Mouse (Mus musculus): ENCODE measurements around the gene Tsks. TPM values are rescaled to one million over a fixed set of nuclear protein-coding genes. Genes with fewer than 3 reads are reported as not detected.

Tsks gene
- polyA plus RNA-seq, 1 experiment from 2014 or later, result 0.30 TPM

- peaks cover 58% of the 10 kb centered on the region for H3K36me3 ChIP-seq (replicated peaks)
- no peaks in the 10 kb centered on the region for H3K9me3 ChIP-seq
- H3K27me3 ChIP-seq (replicated peaks; ENCODE audit: low read depth, poor library complexity, severe bottlenecking), result no peaks in the 10 kb centered on the region
- 78% methylated on average over 7 of the region's 7 CpGs for WGBS
- no peak overlapping the region for H3K27ac ChIP-seq (replicated peaks)
- no peak for DNase-seq (ENCODE audit: low spot score)
- H3K4me1 ChIP-seq, result peaks cover 13% of the 10 kb centered on the region
- H3K4me3 ChIP-seq, result no peak overlapping the region
Observed at GRCm38 (mm10) chr7:44965975-44966374, 23.0 kb downstream of the Tsks start.

GRCm38 (mm10) chr7:44966638-44967037 lies 23.6 kb downstream of the Tsks start:
- no peak overlapping the region for H3K27ac ChIP-seq (replicated peaks)
- no peaks in the 10 kb centered on the region for H3K9me3 ChIP-seq
- WGBS, result 81% methylated on average over 15 of the region's 15 CpGs
- H3K36me3 ChIP-seq (replicated peaks), result peaks cover 51% of the 10 kb centered on the region
- H3K27me3 ChIP-seq (replicated peaks; ENCODE audit: low read depth, poor library complexity, severe bottlenecking), result no peaks in the 10 kb centered on the region
- peak overlapping the region; percentile 14; the same call in 1 of the 2 replicates for H3K4me3 ChIP-seq
- peaks cover 20% of the 10 kb centered on the region for H3K4me1 ChIP-seq
- no peak for DNase-seq (ENCODE audit: low spot score)

GRCm38 (mm10) chr7:44970231-44970691 lies 27.3 kb downstream of the Tsks start:
- peaks cover 45% of the 10 kb centered on the region for H3K4me1 ChIP-seq
- DNase-seq (ENCODE audit: low spot score), result peak; percentile 95
- peaks cover 26% of the 10 kb centered on the region for H3K36me3 ChIP-seq (replicated peaks)

GRCm38 (mm10) chr7:44971142-44971541 lies 28.1 kb downstream of the Tsks start:
- 76% methylated on average over 7 of the region's 7 CpGs for WGBS
- peaks cover 48% of the 10 kb centered on the region for H3K4me1 ChIP-seq
- H3K9me3 ChIP-seq, result no peaks in the 10 kb centered on the region
- DNase-seq (ENCODE audit: low spot score), result no peak
- H3K4me3 ChIP-seq, result peak overlapping the region; percentile 63
- H3K36me3 ChIP-seq (replicated peaks), result peaks cover 26% of the 10 kb centered on the region
- peak overlapping the region; percentile 89 for H3K27ac ChIP-seq (replicated peaks)
- H3K27me3 ChIP-seq (replicated peaks; ENCODE audit: low read depth, poor library complexity, severe bottlenecking), result no peaks in the 10 kb centered on the region

More at GRCm38 (mm10) chr7:44970231-44970691, 27.3 kb downstream of the Tsks start:
- Histone ChIP-seq H3K9me3 (no peaks in the 10 kb centered on the region), H3K27me3 (replicated peaks; ENCODE audit: low read depth, poor library complexity, severe bottlenecking) (no peaks in the 10 kb centered on the region), H3K27ac (replicated peaks) (peak overlapping the region; percentile 89), H3K4me3 (peak overlapping the region; percentile 63)
- under 1% methylated on average over 36 of the region's 36 CpGs for WGBS

- H3K9me3 ChIP-seq, result no peaks in the 10 kb centered on the region
- peak overlapping the region; percentile 65 for H3K4me3 ChIP-seq
- H3K27ac ChIP-seq (replicated peaks), result peak overlapping the region; percentile 85
- H3K4me1 ChIP-seq, result peaks cover 48% of the 10 kb centered on the region
- 39% methylated on average over 14 of the region's 14 CpGs for WGBS
- H3K27me3 ChIP-seq (replicated peaks; ENCODE audit: low read depth, poor library complexity, severe bottlenecking), result no peaks in the 10 kb centered on the region
- DNase-seq (ENCODE audit: low spot score), result no peak
- H3K36me3 ChIP-seq (replicated peaks), result peaks cover 36% of the 10 kb centered on the region
Observed at GRCm38 (mm10) chr7:44973415-44974130, 30.6 kb downstream of the Tsks start.

GRCm38 (mm10) chr7:44974383-44975116 lies 31.5 kb downstream of the Tsks start, which contains the start of gene Cpt1c:
Gene Cpt1c, minus strand, starts transcription at chr7:44974851.
- Histone ChIP-seq H3K27ac (replicated peaks) (peak within 1 kb of the TSS; percentile 85), H3K27me3 (replicated peaks; ENCODE audit: low read depth, poor library complexity, severe bottlenecking) (no peaks in the 10 kb centered on the region), H3K4me3 (peak within 1 kb of the TSS; percentile 65), H3K9me3 (no peaks in the 10 kb centered on the region), H3K4me1 (peaks cover 45% of the 10 kb centered on the region), H3K36me3 (replicated peaks) (peaks cover 46% of the 10 kb centered on the region)
- peak; percentile 87 for DNase-seq (ENCODE audit: low spot score)
- WGBS, result 1% methylated on average over 22 of the region's 22 CpGs

DNA sequence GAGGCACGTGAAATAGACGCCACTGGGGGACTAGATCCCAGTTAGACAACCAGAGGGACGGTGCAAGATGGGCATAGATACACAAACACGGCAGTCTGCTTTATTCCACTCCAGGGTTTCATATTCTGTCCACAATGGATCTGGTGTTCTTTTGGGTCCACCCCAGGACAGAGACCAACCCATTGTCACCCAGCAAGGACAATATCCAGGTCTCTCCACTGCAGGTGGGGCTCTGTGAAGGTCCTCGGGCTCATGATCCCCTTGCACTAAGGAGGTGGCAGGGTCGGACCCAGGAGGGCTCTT lies 32.1 kb downstream of the Tsks start:
- H3K27me3 ChIP-seq (replicated peaks; ENCODE audit: low read depth, poor library complexity, severe bottlenecking), result no peaks in the 10 kb centered on the region
- WGBS, result 30% methylated on average over 6 of the region's 6 CpGs
- DNase-seq (ENCODE audit: low spot score), result no peak
- peaks cover 40% of the 10 kb centered on the region for H3K4me1 ChIP-seq
- H3K4me3 ChIP-seq, result peak overlapping the region; percentile 65; the same call in 1 of the 2 replicates
- no peaks in the 10 kb centered on the region for H3K9me3 ChIP-seq
- no peak overlapping the region for H3K27ac ChIP-seq (replicated peaks)
- H3K36me3 ChIP-seq (replicated peaks), result peaks cover 51% of the 10 kb centered on the region

DNA sequence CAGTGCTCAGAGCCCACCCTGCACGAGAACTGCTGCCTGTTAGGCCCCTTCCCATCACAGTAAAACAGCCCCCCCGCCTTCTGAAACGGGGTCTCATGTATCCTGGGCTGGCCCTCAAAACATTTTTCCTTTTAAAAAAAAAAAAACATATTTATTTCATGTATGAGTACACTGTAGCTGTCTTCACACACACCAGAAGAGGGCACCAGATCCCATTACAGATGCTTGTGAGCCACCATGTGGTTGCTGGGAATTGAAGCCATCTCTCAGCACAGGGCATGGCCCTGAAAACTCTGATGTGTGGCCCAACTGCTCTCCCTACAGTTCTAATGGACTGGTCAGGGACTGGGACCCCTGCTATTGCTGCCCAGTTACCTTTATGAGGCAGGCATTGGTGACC lies 35.3 kb downstream of the Tsks start:
- DNase-seq (ENCODE audit: low spot score), result no peak
- Histone ChIP-seq H3K36me3 (replicated peaks) (peaks cover 82% of the 10 kb centered on the region), H3K27me3 (replicated peaks; ENCODE audit: low read depth, poor library complexity, severe bottlenecking) (no peaks in the 10 kb centered on the region), H3K4me3 (no peak overlapping the region), H3K27ac (replicated peaks) (no peak overlapping the region), H3K4me1 (peaks cover 24% of the 10 kb centered on the region), H3K9me3 (no peaks in the 10 kb centered on the region)
- WGBS, result 93% methylated on average over 3 of the region's 3 CpGs

GRCm38 (mm10) chr7:44981539-44981938 lies 38.5 kb downstream of the Tsks start:
- Histone ChIP-seq H3K27ac (replicated peaks) (no peak overlapping the region), H3K4me1 (peaks cover 24% of the 10 kb centered on the region), H3K4me3 (no peak overlapping the region), H3K27me3 (replicated peaks; ENCODE audit: low read depth, poor library complexity, severe bottlenecking) (no peaks in the 10 kb centered on the region), H3K9me3 (no peaks in the 10 kb centered on the region), H3K36me3 (replicated peaks) (peaks cover 82% of the 10 kb centered on the region)
- 95% methylated on average over 8 of the region's 8 CpGs for WGBS
- DNase-seq (ENCODE audit: low spot score), result no peak

GRCm38 (mm10) chr7:44983085-44983484 lies 40.1 kb downstream of the Tsks start:
- H3K36me3 ChIP-seq (replicated peaks), result peaks cover 69% of the 10 kb centered on the region
- DNase-seq (ENCODE audit: low spot score), result peak; percentile 88
- peaks cover 30% of the 10 kb centered on the region for H3K4me1 ChIP-seq
- no peak overlapping the region for H3K27ac ChIP-seq (replicated peaks)
- peak overlapping the region; percentile 75 for H3K4me3 ChIP-seq
- no peaks in the 10 kb centered on the region for H3K27me3 ChIP-seq (replicated peaks; ENCODE audit: low read depth, poor library complexity, severe bottlenecking)
- H3K9me3 ChIP-seq, result no peaks in the 10 kb centered on the region
- WGBS, result 40% methylated on average over 6 of the region's 6 CpGs

DNA sequence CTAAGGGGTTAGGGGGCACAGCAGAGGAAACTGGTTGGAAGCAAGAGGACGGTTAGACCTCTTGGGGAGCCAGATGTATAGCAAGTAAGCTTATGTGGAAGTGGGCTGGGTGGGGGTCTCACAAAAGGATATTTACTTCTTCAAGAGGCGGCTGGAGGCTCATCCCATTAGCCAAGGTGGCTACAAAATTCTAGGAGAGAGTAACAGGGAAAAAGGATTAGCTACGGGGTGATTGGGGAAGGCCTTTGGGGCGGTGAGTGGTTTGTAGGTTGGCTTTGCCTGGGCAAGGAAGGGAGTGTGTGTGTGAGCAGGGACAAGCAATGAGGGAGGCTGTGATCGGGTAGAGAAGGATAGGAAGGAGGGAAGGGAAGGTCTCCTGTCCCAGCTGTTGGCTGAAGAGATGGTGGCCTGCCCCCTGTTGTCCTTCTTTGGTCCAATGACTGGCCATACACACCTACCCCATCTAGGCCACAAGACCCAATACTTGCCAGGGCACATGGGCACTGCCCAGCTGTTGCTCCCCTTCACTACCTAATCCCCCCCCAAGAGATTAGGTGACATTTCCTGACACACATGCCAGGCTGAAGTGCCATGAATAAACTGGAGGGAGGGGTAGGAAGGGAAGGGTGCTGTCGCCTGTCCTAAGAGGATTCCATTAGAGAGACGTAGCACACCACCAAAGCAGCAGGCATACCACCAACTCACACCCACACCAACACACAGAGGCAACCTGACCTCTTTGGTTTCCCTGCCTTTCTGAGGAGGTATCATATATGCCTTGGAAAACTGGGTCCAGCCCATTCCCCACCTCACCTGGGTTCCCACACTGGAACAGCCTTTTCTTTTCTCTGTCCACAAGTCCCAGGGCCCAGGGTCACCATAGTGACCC lies 41.2 kb downstream of the Tsks start:
- DNase-seq (ENCODE audit: low spot score), result no peak
- Histone ChIP-seq H3K9me3 (no peaks in the 10 kb centered on the region), H3K27me3 (replicated peaks; ENCODE audit: low read depth, poor library complexity, severe bottlenecking) (no peaks in the 10 kb centered on the region), H3K27ac (replicated peaks) (0 out of 2 replicates have a peak overlapping the region, but pooled peaks have one; percentile 20), H3K4me1 (peaks cover 38% of the 10 kb centered on the region), H3K4me3 (peak overlapping the region; percentile 75), H3K36me3 (replicated peaks) (peaks cover 68% of the 10 kb centered on the region)
- 81% methylated on average over 7 of the region's 7 CpGs for WGBS

DNA sequence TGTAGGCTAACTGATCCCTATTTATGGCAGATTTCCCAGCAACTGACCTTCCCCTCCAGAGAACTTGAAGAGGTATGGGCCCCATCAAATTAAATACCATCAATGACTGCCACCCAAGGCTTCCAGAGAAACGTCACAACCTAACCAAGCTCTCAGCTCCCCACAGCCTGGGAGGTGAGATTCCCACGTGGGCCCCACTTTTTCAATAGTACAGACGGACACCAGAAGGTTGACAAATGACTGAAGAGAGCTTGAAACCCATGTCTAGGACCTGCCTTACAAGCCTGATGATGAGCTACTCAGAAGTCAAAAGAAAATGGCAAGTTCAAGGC lies 41.8 kb downstream of the Tsks start:
- Histone ChIP-seq H3K27me3 (replicated peaks; ENCODE audit: low read depth, poor library complexity, severe bottlenecking) (no peaks in the 10 kb centered on the region), H3K27ac (replicated peaks) (no peak overlapping the region), H3K9me3 (no peaks in the 10 kb centered on the region), H3K4me1 (peaks cover 39% of the 10 kb centered on the region), H3K4me3 (peak overlapping the region; percentile 75), H3K36me3 (replicated peaks) (peaks cover 68% of the 10 kb centered on the region)
- WGBS, result 55% methylated on average over 3 of the region's 3 CpGs
- no peak for DNase-seq (ENCODE audit: low spot score)
